Mouse (Mus musculus): ENCODE results near the gene Birc5. TPM values are rescaled to one million over a fixed set of nuclear protein-coding genes. Genes with fewer than 3 reads are reported as not detected.

The Birc5 gene
- polyA plus RNA-seq, 1 experiment from 2014 or later: 352 TPM

DNA sequence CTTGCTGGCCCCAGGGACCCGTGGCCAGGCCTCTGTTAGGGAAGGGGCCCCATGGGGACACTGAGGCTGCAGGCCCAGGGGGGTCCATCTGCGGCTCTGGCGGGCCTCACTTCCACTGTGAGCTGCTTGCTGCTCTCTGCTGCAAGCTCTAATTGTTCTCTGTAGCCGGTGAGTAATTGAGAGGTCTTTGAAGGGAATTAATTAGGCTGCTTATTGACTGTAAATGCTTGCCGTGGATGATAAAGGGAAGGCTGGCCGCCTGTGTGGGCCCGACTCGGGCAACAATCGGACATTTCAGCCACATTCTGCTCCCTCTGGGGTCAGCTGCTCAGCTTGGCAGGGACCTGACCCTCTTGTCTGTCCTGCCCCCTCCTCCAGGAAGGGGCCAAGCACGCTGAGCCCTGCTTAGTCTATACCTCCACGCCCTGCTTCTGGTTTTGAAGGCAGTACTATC lies 40.9 kb downstream of the Birc5 start:
- Histone ChIP-seq H3K4me3 (peak overlapping the region; percentile 17; the same call in 1 of the 2 replicates), H3K4me2 (peak overlapping the region; percentile 55)

DNA sequence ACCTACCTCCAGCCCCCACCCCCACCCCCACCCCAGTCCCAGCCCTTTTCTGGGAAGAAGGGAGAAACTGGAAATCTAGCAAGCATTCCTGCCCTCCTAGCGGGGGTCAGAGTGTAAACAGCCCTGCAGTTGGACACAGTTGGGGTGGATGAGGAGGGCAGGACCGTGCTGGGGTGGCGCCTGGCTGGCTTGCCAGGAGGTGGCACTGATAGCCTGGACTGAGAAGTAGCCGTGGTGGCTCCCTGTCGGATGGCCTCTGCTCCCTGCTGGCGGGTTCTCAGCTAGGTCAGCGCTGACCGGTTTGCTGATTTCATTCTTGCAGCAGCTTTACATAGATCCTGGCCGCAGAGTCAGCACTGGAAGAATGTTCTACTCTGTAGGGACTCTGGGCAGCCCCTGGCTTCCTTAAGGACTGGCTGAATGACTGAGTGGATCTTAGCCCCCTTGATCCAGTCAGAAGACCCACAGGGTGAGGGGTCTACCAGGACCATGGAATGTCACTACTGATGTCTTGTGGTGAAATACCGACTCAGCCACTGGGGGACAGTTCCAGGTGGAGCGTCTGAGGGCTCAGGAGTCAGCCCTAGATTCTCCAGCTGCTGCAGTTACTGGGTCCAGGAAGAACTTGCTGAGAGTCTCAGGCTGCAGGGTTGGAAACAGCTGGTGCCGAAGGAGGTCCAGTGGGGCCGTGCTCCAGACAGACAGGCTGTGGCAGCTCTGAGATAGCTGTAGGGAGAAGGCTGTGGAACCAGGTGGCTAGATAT lies 41.6 kb downstream of the Birc5 start:
- Histone ChIP-seq H3K9me3 (no peaks in the 10 kb centered on the region), H3K36me3 (no peaks in the 10 kb centered on the region), H3K27ac (no peak overlapping the region), H3K27me3 (no peaks in the 10 kb centered on the region), H3K9ac (no peak overlapping the region), H3K4me3 (no peak overlapping the region), H3K4me2 (no peak overlapping the region), H3K4me1 (peaks cover 36% of the 10 kb centered on the region)
- ATAC-seq (ENCODE audit: borderline replicate concordance, extremely low read depth, low FRiP score, low TSS enrichment): peak; percentile 36; the same call in 1 of the 2 replicates
- WGBS: 26% methylated on average over 13 of the region's 13 CpGs

More for the DNA sequence above, 40.9 kb downstream of the Birc5 start:
- H3K9ac ChIP-seq: peak overlapping the region; percentile 37
- H3K27me3 ChIP-seq: no peaks in the 10 kb centered on the region
- WGBS: 19% methylated on average over 11 of the region's 11 CpGs
- peaks cover 36% of the 10 kb centered on the region for H3K4me1 ChIP-seq
- H3K27ac ChIP-seq: 0 out of 2 replicates have a peak overlapping the region, but pooled peaks have one; percentile 16
- no peaks in the 10 kb centered on the region for H3K36me3 ChIP-seq
- 0 out of 2 replicates have a peak, but pooled peaks have one; percentile 20 for ATAC-seq (ENCODE audit: borderline replicate concordance, extremely low read depth, low FRiP score, low TSS enrichment)
- H3K9me3 ChIP-seq: no peaks in the 10 kb centered on the region

DNA sequence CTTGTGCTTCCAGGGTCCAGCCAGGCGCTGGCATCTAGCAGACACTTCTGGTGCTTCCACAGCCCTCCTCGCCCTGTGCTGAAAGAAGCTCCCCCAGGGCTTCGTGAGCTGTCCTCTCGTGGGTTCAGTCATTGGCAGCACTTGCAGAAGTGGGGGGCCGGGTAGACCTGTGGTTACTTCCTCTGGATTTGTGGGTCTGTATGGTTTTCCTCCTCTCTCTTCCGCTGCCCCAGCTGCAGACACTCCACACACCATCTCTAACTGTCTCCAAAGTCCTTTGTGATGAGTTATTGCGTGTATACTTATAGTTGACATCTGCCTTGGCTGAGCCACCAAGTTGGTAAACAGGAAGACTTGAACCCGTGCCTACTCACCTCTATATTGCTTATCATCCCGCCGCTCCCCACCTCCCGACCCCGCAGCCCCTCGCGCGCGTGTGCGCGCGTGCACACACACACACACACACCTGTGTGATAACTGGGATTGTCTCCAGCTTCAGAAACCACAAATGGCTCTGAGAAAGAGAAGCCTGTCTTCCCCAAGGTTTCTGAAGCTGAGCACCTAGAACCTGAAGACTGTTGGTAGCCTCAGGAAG lies 42.6 kb downstream of the Birc5 start:
- H3K4me2 ChIP-seq: no peak overlapping the region
- 79% methylated on average over 19 of the region's 19 CpGs for WGBS
- no peak overlapping the region for H3K4me3 ChIP-seq

GRCm38 (mm10) chr11:117892199-117892598 lies 43.1 kb downstream of the Birc5 start:
- WGBS: 46% methylated on average over 6 of the region's 6 CpGs

More for the DNA sequence above, 42.6 kb downstream of the Birc5 start:
- Histone ChIP-seq H3K27ac (no peak overlapping the region), H3K9ac (no peak overlapping the region), H3K27me3 (no peaks in the 10 kb centered on the region), H3K9me3 (no peaks in the 10 kb centered on the region), H3K36me3 (no peaks in the 10 kb centered on the region), H3K4me1 (peaks cover 32% of the 10 kb centered on the region)
- no peak for ATAC-seq (ENCODE audit: borderline replicate concordance, extremely low read depth, low FRiP score, low TSS enrichment)

GRCm38 (mm10) chr11:117894676-117895075 lies 45.6 kb downstream of the Birc5 start:
- no peak overlapping the region for H3K27ac ChIP-seq
- H3K27me3 ChIP-seq: no peaks in the 10 kb centered on the region
- H3K36me3 ChIP-seq: no peaks in the 10 kb centered on the region
- peaks cover 17% of the 10 kb centered on the region for H3K4me1 ChIP-seq
- no peak overlapping the region for H3K4me3 ChIP-seq
- H3K4me2 ChIP-seq: no peak overlapping the region
- no peaks in the 10 kb centered on the region for H3K9me3 ChIP-seq
- H3K9ac ChIP-seq: no peak overlapping the region
- 48% methylated on average over 10 of the region's 10 CpGs for WGBS
- ATAC-seq (ENCODE audit: borderline replicate concordance, extremely low read depth, low FRiP score, low TSS enrichment): no peak

More at GRCm38 (mm10) chr11:117892199-117892598, 43.1 kb downstream of the Birc5 start:
- no peaks in the 10 kb centered on the region for H3K36me3 ChIP-seq
- no peaks in the 10 kb centered on the region for H3K27me3 ChIP-seq
- H3K4me3 ChIP-seq: no peak overlapping the region
- H3K4me1 ChIP-seq: peaks cover 32% of the 10 kb centered on the region
- ATAC-seq (ENCODE audit: borderline replicate concordance, extremely low read depth, low FRiP score, low TSS enrichment): no peak
- no peak overlapping the region for H3K9ac ChIP-seq
- H3K9me3 ChIP-seq: no peaks in the 10 kb centered on the region
- no peak overlapping the region for H3K4me2 ChIP-seq
- H3K27ac ChIP-seq: no peak overlapping the region

DNA sequence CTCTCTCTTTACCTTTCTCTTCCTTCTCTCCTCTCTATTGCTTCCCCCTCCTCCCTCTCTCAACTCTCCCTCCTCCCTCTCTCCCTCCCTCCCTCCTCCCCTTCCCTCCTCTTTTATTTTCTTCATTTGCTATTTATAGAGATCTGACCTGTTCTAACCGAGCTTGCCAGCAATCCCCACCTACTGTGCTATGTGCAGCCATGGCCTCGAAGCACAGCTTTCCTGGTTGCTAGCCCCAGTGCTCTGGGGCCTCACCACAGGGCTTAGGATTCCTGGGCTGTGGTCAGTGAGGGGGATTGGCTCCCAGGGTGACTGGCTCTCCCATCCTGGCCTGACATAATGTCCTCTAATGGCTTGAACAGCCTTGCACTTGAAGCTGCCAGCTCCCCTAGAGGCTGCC lies 47.5 kb downstream of the Birc5 start:
- H3K4me2 ChIP-seq: no peak overlapping the region
- no peaks in the 10 kb centered on the region for H3K27me3 ChIP-seq
- H3K36me3 ChIP-seq: no peaks in the 10 kb centered on the region
- H3K4me3 ChIP-seq: no peak overlapping the region
- no peak for ATAC-seq (ENCODE audit: borderline replicate concordance, extremely low read depth, low FRiP score, low TSS enrichment)
- peaks cover 1% of the 10 kb centered on the region; the same call in 1 of the 2 replicates for H3K4me1 ChIP-seq
- WGBS: 32% methylated on average over 2 of the region's 2 CpGs
- H3K27ac ChIP-seq: no peak overlapping the region
- no peaks in the 10 kb centered on the region for H3K9me3 ChIP-seq
- H3K9ac ChIP-seq: no peak overlapping the region

DNA sequence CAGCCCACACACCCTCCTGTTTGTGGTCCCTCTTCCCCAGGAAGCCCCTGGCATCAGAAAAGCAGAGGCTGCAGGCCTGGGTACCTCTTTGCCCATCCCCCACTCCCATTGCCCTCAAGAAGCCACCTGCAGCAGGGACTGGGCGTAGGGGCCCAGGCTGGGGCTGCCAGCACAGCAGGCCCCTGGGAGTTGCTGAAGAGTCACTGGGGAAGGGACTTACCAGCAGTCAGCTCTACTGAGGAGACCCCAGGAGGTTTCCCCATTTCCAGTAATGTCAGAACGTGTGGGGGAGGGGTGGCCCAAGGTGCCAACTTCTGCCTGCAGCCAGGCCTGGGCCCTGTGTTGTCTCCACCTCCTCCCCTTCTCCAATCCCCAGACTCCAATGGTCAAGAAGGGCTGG lies 53.2 kb downstream of the Birc5 start:
- H3K9ac ChIP-seq: no peak overlapping the region
- no peaks in the 10 kb centered on the region for H3K9me3 ChIP-seq
- H3K27me3 ChIP-seq: no peaks in the 10 kb centered on the region
- no peaks in the 10 kb centered on the region for H3K4me1 ChIP-seq
- no peak for ATAC-seq (ENCODE audit: borderline replicate concordance, extremely low read depth, low FRiP score, low TSS enrichment)
- H3K27ac ChIP-seq: no peak overlapping the region
- H3K4me3 ChIP-seq: no peak overlapping the region
- no peak overlapping the region for H3K4me2 ChIP-seq
- WGBS: 63% methylated on average over 2 of the region's 2 CpGs
- H3K36me3 ChIP-seq: no peaks in the 10 kb centered on the region

DNA sequence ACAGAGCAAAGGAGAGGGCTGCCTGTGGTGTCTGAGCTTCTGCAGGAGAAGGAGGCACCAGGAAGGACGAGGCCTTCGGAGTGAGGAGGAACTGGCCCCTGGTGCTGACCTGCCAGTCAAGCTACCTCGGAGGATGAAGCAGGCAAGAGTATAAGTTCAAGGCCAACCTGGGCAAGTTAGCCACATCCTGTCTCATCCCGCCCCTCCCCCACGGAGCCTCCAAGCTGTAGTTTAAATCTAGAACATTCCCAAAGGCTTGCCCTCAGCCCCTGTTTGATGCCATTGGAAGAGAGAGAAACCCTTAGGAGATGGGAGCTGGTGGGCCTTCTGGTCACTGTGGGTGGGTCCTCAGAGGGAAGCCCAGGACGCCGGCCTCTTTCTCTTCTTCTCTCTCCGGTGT lies 55.4 kb downstream of the Birc5 start:
- Histone ChIP-seq H3K9me3 (no peaks in the 10 kb centered on the region), H3K27me3 (no peaks in the 10 kb centered on the region), H3K27ac (no peak overlapping the region), H3K36me3 (no peaks in the 10 kb centered on the region), H3K9ac (no peak overlapping the region), H3K4me1 (no peaks in the 10 kb centered on the region), H3K4me3 (no peak overlapping the region), H3K4me2 (no peak overlapping the region)
- 74% methylated on average over 8 of the region's 8 CpGs for WGBS
- no peak for ATAC-seq (ENCODE audit: borderline replicate concordance, extremely low read depth, low FRiP score, low TSS enrichment)

Other genes with a start within 250 kb of the Birc5 start
- gene Tnrc6c, start 195.0 kb upstream of the Birc5 start, polyA plus RNA-seq (2015; fragmentation: Nextera tagmentation; extraction: Ambion mirVana): 9.0 and 10.7 TPM in 2 replicates
- gene Tmc8, start 67.2 kb upstream of the Birc5 start, polyA plus RNA-seq (2015; fragmentation: Nextera tagmentation; extraction: Ambion mirVana): 3.0 and 3.2 TPM in 2 replicates
- gene Tmc6, start 67.1 kb upstream of the Birc5 start, polyA plus RNA-seq (2015; fragmentation: Nextera tagmentation; extraction: Ambion mirVana): 24.2 and 24.7 TPM in 2 replicates
- 0.32 and 0.74 TPM in 2 replicates for gene 6030468B19Rik, start 51.6 kb upstream of the Birc5 start, polyA plus RNA-seq (2015; fragmentation: Nextera tagmentation; extraction: Ambion mirVana)
- 0.24 TPM in 1 of 2 replicates, not detected in the other for gene Gm20708, start 39.6 kb upstream of the Birc5 start, polyA plus RNA-seq (2015; fragmentation: Nextera tagmentation; extraction: Ambion mirVana)
- gene Syngr2, start 39.6 kb upstream of the Birc5 start, polyA plus RNA-seq (2015; fragmentation: Nextera tagmentation; extraction: Ambion mirVana): 63.3 and 73.7 TPM in 2 replicates
- 3.8 and 5.3 TPM in 2 replicates for gene Afmid, start 23.3 kb upstream of the Birc5 start, polyA plus RNA-seq (2015; fragmentation: Nextera tagmentation; extraction: Ambion mirVana)
- gene Tk1, start 23.2 kb upstream of the Birc5 start, polyA plus RNA-seq (2015; fragmentation: Nextera tagmentation; extraction: Ambion mirVana): 145 and 147 TPM in 2 replicates
- not detected in 2 replicates for gene Tmem235, start 11.5 kb downstream of the Birc5 start, polyA plus RNA-seq (2015; fragmentation: Nextera tagmentation; extraction: Ambion mirVana)
- gene Tha1, start 24.2 kb downstream of the Birc5 start, polyA plus RNA-seq (2015; fragmentation: Nextera tagmentation; extraction: Ambion mirVana): 5.0 and 5.4 TPM in 2 replicates
- 12.7 and 13.5 TPM in 2 replicates for gene Socs3, start 120.8 kb downstream of the Birc5 start, polyA plus RNA-seq (2015; fragmentation: Nextera tagmentation; extraction: Ambion mirVana)
- gene Pgs1, start 137.0 kb downstream of the Birc5 start, polyA plus RNA-seq (2015; fragmentation: Nextera tagmentation; extraction: Ambion mirVana): 37.7 and 42.2 TPM in 2 replicates

Measured in lung, embryonic 15.5 days (tissue).